Comparison of ENCODE assay signal across 16 mouse cellular contexts in genomic region chr4:95134611-95135010, GRCm38 (mm10).
DNase-seq lines count a peak whose midpoint lies in the region; ATAC-seq and TF ChIP-seq lines count a peak whose summit lies in the region.
"Had no signal": no experiment of that assay in that cellular context is flagged by ENCODE, and none has a peak within 500 bp of the region (broad histone marks: within the 10 kb centered on the region; RNA-seq: fewer than 3 reads in every experiment).

No protein-coding gene starts in this region.

- H3K4me1 ChIP-seq in forebrain, embryonic 11.5 days (replicated peaks; ENCODE audit: control insufficient read depth, insufficient read depth, low read length), result peaks cover 18% of the 10 kb centered on the region
- peaks cover 55% of the 10 kb centered on the region for H3K4me1 ChIP-seq in forebrain, embryonic 10.5 days
- H3K4me1 ChIP-seq in midbrain, embryonic 12.5 days, result peaks cover 52% of the 10 kb centered on the region
- peaks cover 46% of the 10 kb centered on the region for H3K4me1 ChIP-seq in midbrain, embryonic 10.5 days
- peaks cover 11% of the 10 kb centered on the region; the same call in 1 of the 2 replicates for H3K4me1 ChIP-seq in embryonic facial prominence, embryonic 14.5 days (ENCODE audit: control insufficient read depth, insufficient read depth, low read length)
- H3K4me1 ChIP-seq in hindbrain, postnatal 0 days (ENCODE audit: insufficient read depth, low read length), result peaks cover 6% of the 10 kb centered on the region; the same call in 1 of the 2 replicates

- 11% methylated on average over 5 of the region's 5 CpGs for WGBS in forebrain, embryonic 11.5 days
- 21% methylated on average over 5 of the region's 5 CpGs for WGBS in forebrain, embryonic 10.5 days
- WGBS in midbrain, embryonic 12.5 days, result 10% methylated on average over 5 of the region's 5 CpGs
- WGBS in midbrain, embryonic 10.5 days, result 13% methylated on average over 5 of the region's 5 CpGs
- WGBS in embryonic facial prominence, embryonic 14.5 days, result 17% methylated on average over 5 of the region's 5 CpGs
- WGBS in hindbrain, postnatal 0 days, result 8% methylated on average over 5 of the region's 5 CpGs

- H3K27me3 ChIP-seq in forebrain, embryonic 11.5 days (ENCODE audit: control insufficient read depth, insufficient read depth, low read length), result no peaks in the 10 kb centered on the region
- peaks cover 29% of the 10 kb centered on the region for H3K27me3 ChIP-seq in forebrain, embryonic 10.5 days (ENCODE audit: poor library complexity, severe bottlenecking)
- H3K27me3 ChIP-seq in midbrain, embryonic 12.5 days, result peaks cover 5% of the 10 kb centered on the region; the same call in 1 of the 2 replicates
- H3K27me3 ChIP-seq in midbrain, embryonic 10.5 days (ENCODE audit: low read depth, poor library complexity, severe bottlenecking), result peaks cover 11% of the 10 kb centered on the region; the same call in 1 of the 2 replicates
- no peaks in the 10 kb centered on the region for H3K27me3 ChIP-seq in embryonic facial prominence, embryonic 14.5 days (replicated peaks; ENCODE audit: control insufficient read depth, insufficient read depth, low read length)
- no peaks in the 10 kb centered on the region for H3K27me3 ChIP-seq in hindbrain, postnatal 0 days (ENCODE audit: insufficient read depth, low read length)
- H3K27me3 ChIP-seq: heart, embryonic 15.5 days; hindbrain, embryonic 15.5 days; Patski had no signal

- DNase-seq in forebrain, embryonic 11.5 days (ENCODE audit: low spot score), result peak; percentile 72
- DNase-seq in forebrain, embryonic 10.5 days (ENCODE audit: extremely low spot score, low spot score), result no peak
- no peak for DNase-seq in midbrain, embryonic 10.5 days (ENCODE audit: low spot score)
- DNase-seq in embryonic facial prominence, embryonic 14.5 days (ENCODE audit: low spot score), result peak; percentile 45
- DNase-seq in hindbrain, postnatal 0 days (ENCODE audit: low spot score), result peak; percentile 59
- DNase-seq: B cell, adult 2 months; cerebellum, adult 11 months; heart, adult 18-20 months; lung, postnatal 14 days had no signal

- no peak overlapping the region for H3K4me3 ChIP-seq in forebrain, embryonic 11.5 days (ENCODE audit: low read depth, low read length)
- no peak overlapping the region for H3K4me3 ChIP-seq in forebrain, embryonic 10.5 days
- H3K4me3 ChIP-seq in midbrain, embryonic 12.5 days, result no peak overlapping the region
- H3K4me3 ChIP-seq in midbrain, embryonic 10.5 days, result no peak overlapping the region
- H3K4me3 ChIP-seq in embryonic facial prominence, embryonic 14.5 days (ENCODE audit: low read depth, low read length), result no peak overlapping the region
- H3K4me3 ChIP-seq in hindbrain, postnatal 0 days (ENCODE audit: low read length), result no peak overlapping the region
- H3K4me3 ChIP-seq: heart, embryonic 15.5 days; hindbrain, embryonic 15.5 days had no signal

- no peak overlapping the region for H3K9ac ChIP-seq in forebrain, embryonic 11.5 days (ENCODE audit: low read length)
- H3K9ac ChIP-seq in midbrain, embryonic 12.5 days (replicated peaks), result no peak overlapping the region
- no peak overlapping the region for H3K9ac ChIP-seq in embryonic facial prominence, embryonic 14.5 days (ENCODE audit: low read depth, low read length)
- no peak overlapping the region for H3K9ac ChIP-seq in hindbrain, postnatal 0 days (replicated peaks; ENCODE audit: low read length)
- H3K9ac ChIP-seq: heart, embryonic 15.5 days; hindbrain, embryonic 15.5 days; liver, embryonic 14.5 days had no signal

- no peak overlapping the region for H3K4me2 ChIP-seq in forebrain, embryonic 11.5 days (ENCODE audit: low read depth, low read length, severe bottlenecking)
- no peak overlapping the region for H3K4me2 ChIP-seq in midbrain, embryonic 12.5 days (replicated peaks)
- no peak overlapping the region for H3K4me2 ChIP-seq in embryonic facial prominence, embryonic 14.5 days (ENCODE audit: low read depth, low read length)
- H3K4me2 ChIP-seq in hindbrain, postnatal 0 days (ENCODE audit: low read depth, low read length), result no peak overlapping the region
- H3K4me2 ChIP-seq: heart, embryonic 15.5 days; hindbrain, embryonic 15.5 days had no signal

- H3K36me3 ChIP-seq in forebrain, embryonic 11.5 days (ENCODE audit: control insufficient read depth, insufficient read depth, low read length), result no peaks in the 10 kb centered on the region
- H3K36me3 ChIP-seq in forebrain, embryonic 10.5 days (replicated peaks), result no peaks in the 10 kb centered on the region
- H3K36me3 ChIP-seq in midbrain, embryonic 12.5 days, result no peaks in the 10 kb centered on the region
- H3K36me3 ChIP-seq in midbrain, embryonic 10.5 days, result no peaks in the 10 kb centered on the region
- H3K36me3 ChIP-seq in embryonic facial prominence, embryonic 14.5 days (ENCODE audit: control insufficient read depth, insufficient read depth, low read length), result no peaks in the 10 kb centered on the region
- no peaks in the 10 kb centered on the region for H3K36me3 ChIP-seq in hindbrain, postnatal 0 days (ENCODE audit: insufficient read depth, low read length)
- H3K36me3 ChIP-seq: heart, embryonic 15.5 days; hindbrain, embryonic 15.5 days had no signal

- TF ChIP-seq CTCF in hindbrain, postnatal 0 days (IDR thresholded peaks at IDR 0.05; ENCODE audit: low read depth), result no peak

- no peaks in the 10 kb centered on the region for H3K9me3 ChIP-seq in forebrain, embryonic 11.5 days (ENCODE audit: control insufficient read depth, low read length)
- H3K9me3 ChIP-seq in forebrain, embryonic 10.5 days, result no peaks in the 10 kb centered on the region
- no peaks in the 10 kb centered on the region for H3K9me3 ChIP-seq in midbrain, embryonic 12.5 days
- no peaks in the 10 kb centered on the region for H3K9me3 ChIP-seq in midbrain, embryonic 10.5 days (replicated peaks)
- H3K9me3 ChIP-seq in embryonic facial prominence, embryonic 14.5 days (ENCODE audit: control insufficient read depth, low read length), result no peaks in the 10 kb centered on the region
- H3K9me3 ChIP-seq in hindbrain, postnatal 0 days (ENCODE audit: low read length), result no peaks in the 10 kb centered on the region
- H3K9me3 ChIP-seq: heart, embryonic 15.5 days; hindbrain, embryonic 15.5 days had no signal

- 0 out of 2 replicates have a peak, but pooled peaks have one; percentile 40 for ATAC-seq in forebrain, embryonic 11.5 days (replicated peaks; ENCODE audit: low FRiP score)
- ATAC-seq in midbrain, embryonic 12.5 days (ENCODE audit: low FRiP score, low read depth), result 0 out of 2 replicates have a peak, but pooled peaks have one; percentile 32
- no peak for ATAC-seq in embryonic facial prominence, embryonic 14.5 days (ENCODE audit: low read depth)
- no peak for ATAC-seq in hindbrain, postnatal 0 days
- ATAC-seq in monocyte, adult 5-6 weeks (replicated peaks; ENCODE audit: insufficient number of reproducible peaks, low FRiP score, low TSS enrichment, poor library complexity, severe bottlenecking), result no peak
- no peak for ATAC-seq in megakaryocyte, adult 5-6 weeks (ENCODE audit: poor library complexity, severe bottlenecking)

- no peak overlapping the region for H3K27ac ChIP-seq in forebrain, embryonic 11.5 days (ENCODE audit: low read depth, low read length)
- no peak overlapping the region for H3K27ac ChIP-seq in forebrain, embryonic 10.5 days
- H3K27ac ChIP-seq in midbrain, embryonic 12.5 days (replicated peaks), result no peak overlapping the region
- H3K27ac ChIP-seq in midbrain, embryonic 10.5 days (replicated peaks), result no peak overlapping the region
- H3K27ac ChIP-seq in embryonic facial prominence, embryonic 14.5 days (replicated peaks; ENCODE audit: low read depth, low read length), result no peak overlapping the region
- H3K27ac ChIP-seq in hindbrain, postnatal 0 days, result no peak overlapping the region
- H3K27ac ChIP-seq: heart, embryonic 15.5 days; hindbrain, embryonic 15.5 days; liver, embryonic 14.5 days had no signal

Comparison
In these comparisons a context has a peak if more than half of its experiments do, and no peak if none do; other contexts are left out.
1. DNase-seq: peak in forebrain, embryonic 11.5 days (single experiment), embryonic facial prominence, embryonic 14.5 days (single experiment) and hindbrain, postnatal 0 days (single experiment); none in forebrain, embryonic 10.5 days (single experiment) and midbrain, embryonic 10.5 days (single experiment).
2. ATAC-seq: peak in forebrain, embryonic 11.5 days (single experiment) and midbrain, embryonic 12.5 days (single experiment); none in embryonic facial prominence, embryonic 14.5 days (single experiment), hindbrain, postnatal 0 days (single experiment), monocyte, adult 5-6 weeks (single experiment) and megakaryocyte, adult 5-6 weeks (single experiment).